8 mouse cellular contexts compared by ENCODE assay signal in genomic region chr15:64023770-64024719, GRCm38 (mm10). TPM values are rescaled to one million over a fixed set of nuclear protein-coding genes. Genes with fewer than 3 reads are reported as not detected.
DNase-seq lines count a peak whose midpoint lies in the region; ATAC-seq lines count a peak whose summit lies in the region.

No protein-coding gene starts in this region.

- ATAC-seq in activated CD4-positive, CD25-positive, alpha-beta regulatory T cell, adult 4 months: peak; percentile 76
- no peak for ATAC-seq in heart, embryonic 11.5 days (replicated peaks; ENCODE audit: insufficient number of reproducible peaks, low FRiP score, low TSS enrichment)
- peak; percentile 62; the same call in 1 of the 2 replicates for ATAC-seq in midbrain, embryonic 14.5 days (ENCODE audit: low FRiP score, low TSS enrichment)

- H3K4me1 ChIP-seq in heart, embryonic 11.5 days (ENCODE audit: control insufficient read depth, insufficient read depth, low read length): peaks cover 18% of the 10 kb centered on the region
- H3K4me1 ChIP-seq in midbrain, embryonic 14.5 days (ENCODE audit: control insufficient read depth, insufficient read depth, low read length): peaks cover 19% of the 10 kb centered on the region

- peak overlapping the region; percentile 54; the same call in 1 of the 2 replicates for H3K27ac ChIP-seq in heart, embryonic 11.5 days (ENCODE audit: low read depth, low read length)
- H3K27ac ChIP-seq in midbrain, embryonic 14.5 days (replicated peaks; ENCODE audit: low read depth, low read length): no peak overlapping the region

- no peaks in the 10 kb centered on the region for H3K36me3 ChIP-seq in heart, embryonic 11.5 days (ENCODE audit: control insufficient read depth, insufficient read depth, low read length)
- no peaks in the 10 kb centered on the region for H3K36me3 ChIP-seq in midbrain, embryonic 14.5 days (ENCODE audit: control insufficient read depth, insufficient read depth, low read length)

- no peak overlapping the region for H3K9ac ChIP-seq in heart, embryonic 11.5 days (ENCODE audit: low read depth, low read length)
- no peak overlapping the region for H3K9ac ChIP-seq in midbrain, embryonic 14.5 days (replicated peaks; ENCODE audit: low read length)

- peak overlapping the region; percentile 18; the same call in 1 of the 2 replicates for H3K4me2 ChIP-seq in heart, embryonic 11.5 days
- H3K4me2 ChIP-seq in midbrain, embryonic 14.5 days (ENCODE audit: low read length): peak overlapping the region; percentile 33

- DNase-seq in B cell, adult 2 months: peak; percentile 76 to 79
- peak; percentile 29 to 41 for DNase-seq in kidney, postnatal 4 days
- peak; percentile 51 for DNase-seq in midbrain, embryonic 14.5 days
- no peak for DNase-seq in urinary bladder, postnatal 4 days (ENCODE audit: low spot score in 2 of 2)
- no peak for DNase-seq in ovary, adult 18-20 months (ENCODE audit: low spot score)
- no peak for DNase-seq in cerebellum, postnatal 36 days

- no peaks in the 10 kb centered on the region for H3K9me3 ChIP-seq in heart, embryonic 11.5 days (replicated peaks; ENCODE audit: control insufficient read depth, low read length)
- H3K9me3 ChIP-seq in midbrain, embryonic 14.5 days (ENCODE audit: control insufficient read depth, low read length): no peaks in the 10 kb centered on the region

- WGBS in heart, embryonic 11.5 days (ENCODE audit: insufficient replicate concordance): 48% methylated on average over 13 of the region's 13 CpGs
- WGBS in midbrain, embryonic 14.5 days: 13% methylated on average over 13 of the region's 13 CpGs

- no peak overlapping the region for H3K4me3 ChIP-seq in heart, embryonic 11.5 days (ENCODE audit: low read depth, low read length)
- no peak overlapping the region for H3K4me3 ChIP-seq in midbrain, embryonic 14.5 days (replicated peaks; ENCODE audit: low read depth, low read length)

- H3K27me3 ChIP-seq in heart, embryonic 11.5 days (ENCODE audit: control insufficient read depth, insufficient read depth, low read length): no peaks in the 10 kb centered on the region
- no peaks in the 10 kb centered on the region for H3K27me3 ChIP-seq in midbrain, embryonic 14.5 days (ENCODE audit: control insufficient read depth, insufficient read depth, low read length)

RNA-seq across cellular contexts. Expression of gene Fam49b, which starts 36.2 kb away (rescaled TPM):
- polyA plus RNA-seq in activated CD4-positive, CD25-positive, alpha-beta regulatory T cell, adult 4 months (2017; shearing (Covaris generic)): 100 to 1,000 TPM in 1 of 2 experiments, 10 to 100 TPM in 1; 98.4 to 111 TPM
- polyA plus RNA-seq in heart, embryonic 11.5 days (2014; fragmentation: Nextera tagmentation; extraction: Ambion mirVana): 63.9 and 66.5 TPM in 2 replicates
- polyA plus RNA-seq in midbrain, embryonic 14.5 days (2014; fragmentation: Nextera tagmentation; extraction: Ambion mirVana): 145 and 161 TPM in 2 replicates

Comparison
In these comparisons a context has a peak if more than half of its experiments do, and no peak if none do; other contexts are left out.
1. DNase-seq: peak in B cell, adult 2 months (2 of 2), kidney, postnatal 4 days (2 of 2) and midbrain, embryonic 14.5 days (single experiment); none in urinary bladder, postnatal 4 days (0 of 2), ovary, adult 18-20 months (single experiment) and cerebellum, postnatal 36 days (0 of 2).